Mouse (Mus musculus) bone marrow macrophage, adult 2 months (primary cell): Measurements from ENCODE around the gene Cntd1.

Experiments
- CTCF ChIP-seq: IDR thresholded peaks from 2 replicates; pipeline ENCODE4 v1.5.1; 2012; ENCODE audit warnings: low read depth, mild to moderate bottlenecking, low read length, moderate library complexity
- POLR2A ChIP-seq: IDR thresholded peaks from 2 replicates; pipeline ENCODE4 v1.6.1; 2012; ENCODE audit warnings: mild to moderate bottlenecking, low read depth, low read length, borderline replicate concordance

- no peak for TF ChIP-seq CTCF
- no peak for TF ChIP-seq POLR2A
Observed at GRCm38 (mm10) chr11:101260826-101261380, 17.9 kb upstream of the Cntd1 start.
